Mouse (Mus musculus) testis, adult 2 months (tissue): Measurements from ENCODE around the gene Auts2. TPM values are rescaled to one million over a fixed set of nuclear protein-coding genes. Genes with fewer than 3 reads are reported as not detected.

Experiments
- H3K27ac ChIP-seq: fragments of 200-500 bp; 2 replicates; pipeline ENCODE4 v1.5.1; 2012; ENCODE audit warnings: low read depth, low read length; ENCODE audit not compliant: control insufficient read depth, insufficient read depth
- H3K27me3 ChIP-seq: fragments of 200-500 bp; 2 replicates; pipeline ENCODE4 v1.6.1; 2012; ENCODE audit warnings: mild to moderate bottlenecking, low read length, moderate library complexity; ENCODE audit not compliant: control insufficient read depth, insufficient read depth
- H3K36me3 ChIP-seq: fragments of 200-500 bp; 2 replicates; pipeline ENCODE4 v1.6.1; 2012; ENCODE audit warnings: mild to moderate bottlenecking, low read length; ENCODE audit not compliant: control insufficient read depth, insufficient read depth
- H3K4me1 ChIP-seq: fragments of 200-500 bp; 2 replicates; pipeline ENCODE4 v1.6.1; 2012; ENCODE audit warnings: low read length; ENCODE audit not compliant: control insufficient read depth, insufficient read depth
- H3K4me3 ChIP-seq: fragments of 200-500 bp; 2 replicates; pipeline ENCODE4 v1.5.1; 2012; ENCODE audit warnings: low read depth, mild to moderate bottlenecking, low read length, moderate library complexity, mixed read lengths; ENCODE audit not compliant: control insufficient read depth
- CTCF ChIP-seq: fragments of 200-500 bp; IDR thresholded peaks from 2 replicates; pipeline ENCODE4 v1.5.1; 2012; ENCODE audit warnings: low read depth, mild to moderate bottlenecking, inconsistent platforms, low read length, moderate library complexity; ENCODE audit not compliant: control insufficient read depth, insufficient read depth, insufficient replicate concordance
- POLR2A ChIP-seq: fragments of 200-500 bp; IDR thresholded peaks from 2 replicates; pipeline ENCODE4 v1.6.1; 2012; ENCODE audit warnings: low read depth, mild to moderate bottlenecking, inconsistent platforms, low read length, moderate library complexity; ENCODE audit not compliant: control insufficient read depth
- polyA plus RNA-seq: library from polyadenylated mRNA; depleted of rRNA; stranded (reverse); fragments of >200 nt; gene quantifications from 2 replicates; pipeline ENCODE4 v1.2.3, GENCODE M21; 2012

Auts2 gene
- polyA plus RNA-seq, 1 experiment = 4.3 TPM

DNA sequence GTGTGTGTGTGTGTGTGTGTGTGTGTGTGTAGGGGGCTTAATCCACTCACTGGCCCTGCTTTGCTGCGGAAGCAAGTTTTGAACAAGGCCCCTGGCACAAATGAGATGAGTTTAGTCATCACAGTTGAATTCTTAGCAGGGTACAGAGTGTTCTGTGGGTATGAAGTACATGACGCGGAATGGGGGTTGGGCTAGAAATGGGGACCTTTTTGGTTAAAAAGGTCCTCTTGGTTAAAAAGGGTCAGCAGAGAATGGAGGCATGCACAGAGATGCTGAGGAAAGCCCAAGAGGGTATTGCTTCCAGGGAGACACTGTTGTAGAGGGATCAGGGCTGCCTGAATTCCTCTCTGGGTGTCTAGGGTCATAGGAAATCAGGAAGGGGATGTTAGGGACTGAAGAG, 945.6 kb downstream of the Auts2 start:
- H3K4me3 ChIP-seq = no peak overlapping the region
- no peaks in the 10 kb centered on the region for H3K36me3 ChIP-seq
- TF ChIP-seq POLR2A (no peak), CTCF (no peak)
- no peaks in the 10 kb centered on the region for H3K4me1 ChIP-seq
- H3K27ac ChIP-seq = no peak overlapping the region
- H3K27me3 ChIP-seq = no peaks in the 10 kb centered on the region

DNA sequence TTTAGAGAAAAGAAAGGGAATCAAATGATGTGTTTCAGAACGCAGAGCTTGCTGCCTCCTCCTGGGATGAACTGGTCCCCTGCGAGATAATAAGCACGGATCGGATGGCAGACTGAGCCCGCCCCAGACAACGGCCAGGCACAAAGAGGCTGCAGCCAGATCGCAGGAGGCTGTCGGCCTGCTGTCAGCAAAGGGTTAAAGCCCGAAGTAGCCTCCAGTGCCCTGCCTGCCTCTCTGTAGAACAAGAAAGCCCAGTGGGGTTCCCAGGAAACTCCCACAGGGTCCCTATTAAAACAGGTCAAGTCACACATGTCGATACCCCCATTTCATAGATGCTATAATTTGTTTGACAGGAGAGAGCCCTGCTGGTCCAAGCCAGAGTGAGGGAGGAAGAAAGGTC, 946.6 kb downstream of the Auts2 start:
- H3K4me1 ChIP-seq = no peaks in the 10 kb centered on the region
- H3K27me3 ChIP-seq = no peaks in the 10 kb centered on the region
- TF ChIP-seq CTCF = no peak
- no peak for TF ChIP-seq POLR2A
- H3K27ac ChIP-seq = no peak overlapping the region
- H3K4me3 ChIP-seq = no peak overlapping the region
- H3K36me3 ChIP-seq = no peaks in the 10 kb centered on the region

DNA sequence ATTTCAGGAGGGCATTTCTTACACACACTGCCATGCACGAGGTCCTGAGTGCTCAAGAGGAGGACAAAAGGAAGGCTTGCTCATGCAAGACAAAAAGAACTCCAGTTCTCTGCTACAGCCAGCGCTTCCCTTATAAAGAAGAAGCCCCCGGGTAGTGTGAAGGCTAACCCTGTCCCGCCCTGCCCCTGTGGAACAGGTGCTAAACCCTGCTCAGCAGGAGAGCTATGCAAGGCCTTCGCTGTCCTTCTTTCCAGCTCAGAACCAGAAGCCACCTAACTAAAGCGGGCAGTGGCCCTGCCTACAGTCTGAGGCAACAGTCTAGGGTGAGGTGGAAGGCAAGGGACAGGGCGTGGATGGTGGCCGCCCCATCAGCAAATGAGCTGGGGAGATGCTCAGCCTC, 947.4 kb downstream of the Auts2 start:
- Histone ChIP-seq H3K4me1 (no peaks in the 10 kb centered on the region), H3K36me3 (no peaks in the 10 kb centered on the region), H3K27me3 (no peaks in the 10 kb centered on the region), H3K4me3 (no peak overlapping the region), H3K27ac (no peak overlapping the region)
- no peak for TF ChIP-seq CTCF
- no peak for TF ChIP-seq POLR2A

DNA sequence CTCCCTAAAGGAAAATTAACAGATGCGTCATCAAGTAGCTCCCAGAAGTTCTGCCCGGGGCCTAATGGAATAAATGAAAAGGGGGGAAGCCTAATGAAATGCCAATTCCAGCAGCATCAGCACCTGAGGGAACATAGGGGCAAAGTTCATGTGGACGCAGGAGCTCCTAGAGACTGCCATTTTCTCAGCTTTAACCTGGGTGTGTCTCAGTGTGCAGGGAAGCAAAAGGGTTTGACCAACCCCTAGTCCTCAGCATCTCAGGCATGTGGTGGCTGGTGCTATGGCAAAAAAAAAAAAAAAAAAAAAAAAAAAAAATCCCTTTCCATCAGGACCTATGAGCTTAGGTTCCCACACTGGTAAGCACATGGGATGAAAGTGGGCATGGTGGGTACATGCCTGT, 948.5 kb downstream of the Auts2 start:
- TF ChIP-seq POLR2A = no peak
- TF ChIP-seq CTCF = no peak
- no peaks in the 10 kb centered on the region for H3K27me3 ChIP-seq

DNA sequence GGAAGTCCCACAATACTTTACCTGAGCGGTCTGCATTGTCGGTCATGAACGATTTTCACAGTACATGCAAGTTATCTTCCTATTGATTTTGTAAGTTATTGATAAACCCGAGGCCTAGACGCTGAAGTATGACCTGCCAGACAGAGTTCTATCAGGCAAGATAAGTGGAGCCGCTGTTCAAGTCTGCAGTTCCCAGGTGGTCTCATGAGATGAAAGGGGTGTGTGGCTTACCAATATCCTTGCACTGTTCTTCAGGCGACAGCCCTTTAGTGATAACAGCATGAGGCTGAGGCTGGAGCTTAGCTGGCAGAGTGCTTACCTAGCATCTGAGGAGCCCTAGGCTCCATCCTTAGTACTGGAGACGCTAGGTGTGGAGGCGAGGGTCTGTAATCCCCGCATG, 949.9 kb downstream of the Auts2 start:
- Histone ChIP-seq H3K4me1 (no peaks in the 10 kb centered on the region), H3K27me3 (no peaks in the 10 kb centered on the region), H3K27ac (no peak overlapping the region), H3K36me3 (no peaks in the 10 kb centered on the region), H3K4me3 (no peak overlapping the region)
- TF ChIP-seq CTCF (no peak), POLR2A (no peak)

More for the DNA sequence above, 948.5 kb downstream of the Auts2 start:
- H3K4me3 ChIP-seq = no peak overlapping the region
- H3K36me3 ChIP-seq = no peaks in the 10 kb centered on the region
- no peaks in the 10 kb centered on the region for H3K4me1 ChIP-seq
- H3K27ac ChIP-seq = no peak overlapping the region

DNA sequence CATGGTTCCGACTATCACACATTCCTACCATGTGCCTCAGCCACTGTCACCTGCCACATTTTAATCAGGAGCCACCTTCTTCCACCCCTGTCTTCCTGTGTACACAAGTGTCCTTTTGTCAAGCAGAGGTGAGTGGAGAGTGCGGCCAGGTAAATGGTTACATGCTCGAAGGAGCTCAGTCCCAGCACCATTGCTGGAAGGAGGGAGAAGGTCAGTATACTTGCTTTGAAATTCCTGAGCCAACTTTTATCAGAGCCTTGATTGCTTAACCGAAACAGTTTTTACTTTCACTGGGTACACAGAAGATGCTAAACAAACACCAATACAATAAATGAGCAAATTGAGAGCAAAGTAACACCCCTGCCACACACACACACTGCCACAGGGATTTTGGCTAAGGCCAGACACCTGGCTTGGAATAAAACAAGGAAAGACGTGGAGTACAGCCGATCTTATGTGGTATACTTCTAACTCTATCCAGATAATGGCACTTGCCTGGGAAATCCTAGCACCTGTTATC, 953.1 kb downstream of the Auts2 start:
- Histone ChIP-seq H3K4me1 (no peaks in the 10 kb centered on the region), H3K27ac (no peak overlapping the region), H3K36me3 (no peaks in the 10 kb centered on the region), H3K4me3 (no peak overlapping the region), H3K27me3 (no peaks in the 10 kb centered on the region)
- TF ChIP-seq POLR2A = no peak
- TF ChIP-seq CTCF = no peak

DNA sequence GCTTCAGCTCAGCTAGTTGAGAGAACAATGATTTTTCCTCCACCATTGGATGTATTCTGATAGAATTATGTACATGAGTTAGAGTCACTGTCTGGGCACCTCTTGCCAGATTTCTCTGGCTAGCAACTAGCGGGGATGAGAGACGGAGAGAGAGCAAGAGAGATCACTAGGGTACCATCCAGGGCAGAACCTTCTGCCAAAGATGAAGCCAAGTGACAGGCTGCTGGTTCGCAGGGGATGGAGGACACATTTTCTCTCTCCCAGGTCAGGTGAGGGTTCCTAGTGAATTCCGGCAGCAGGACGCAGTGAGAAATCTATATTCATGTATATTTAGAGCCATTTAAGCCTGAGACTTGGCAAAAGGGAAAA, 956.8 kb downstream of the Auts2 start:
- H3K27ac ChIP-seq = no peak overlapping the region
- no peaks in the 10 kb centered on the region for H3K36me3 ChIP-seq
- no peaks in the 10 kb centered on the region for H3K27me3 ChIP-seq
- no peak overlapping the region for H3K4me3 ChIP-seq
- TF ChIP-seq CTCF = no peak
- TF ChIP-seq POLR2A = no peak
- no peaks in the 10 kb centered on the region for H3K4me1 ChIP-seq
